Mouse (Mus musculus) midbrain, postnatal 0 days (tissue): ENCODE results near the gene Il9. TPM values are rescaled to one million over a fixed set of nuclear protein-coding genes. Genes with fewer than 3 reads are reported as not detected.

Source experiments
- ATAC-seq: fragments of 200-750 bp; cut with Nextera tagmentation; 2 replicates; pipeline ENCODE4 v1.8.0; 2017; ENCODE audit warnings: moderate number of reproducible peaks, mild to moderate bottlenecking, moderate TSS enrichment, moderate library complexity; ENCODE audit not compliant: low FRiP score
- DNase-seq: peaks from one replicate; pipeline ENCODE4 v3.0.0-alpha.2; 2015; ENCODE audit warnings: low spot score
- H3K27ac ChIP-seq: fragments of 300-500 bp; sonication (generic); 2 replicates; pipeline ENCODE4 v1.5.1; 2014; ENCODE audit warnings: low read depth, mild to moderate bottlenecking, low read length, mixed read lengths
- H3K27me3 ChIP-seq: fragments of 300-500 bp; sonication (generic); 2 replicates; pipeline ENCODE4 v1.6.1; 2014; ENCODE audit warnings: low read length, control low read depth, mixed read lengths; ENCODE audit not compliant: insufficient read depth
- H3K36me3 ChIP-seq: fragments of 300-500 bp; sonication (generic); 2 replicates; pipeline ENCODE4 v1.6.1; 2014; ENCODE audit warnings: low read length, control low read depth, mixed read lengths; ENCODE audit not compliant: insufficient read depth
- H3K4me1 ChIP-seq: fragments of 300-500 bp; sonication (generic); 2 replicates; pipeline ENCODE4 v1.6.1; 2014; ENCODE audit warnings: mild to moderate bottlenecking, control low read depth, antibody characterized with exemption, low read length, mixed read lengths; ENCODE audit not compliant: insufficient read depth
- H3K4me2 ChIP-seq: fragments of 300-500 bp; sonication (generic); 2 replicates; pipeline ENCODE4 v1.6.1; 2014; ENCODE audit warnings: low read depth, mild to moderate bottlenecking, low read length, mixed read lengths; ENCODE audit not compliant: poor library complexity, severe bottlenecking
- H3K4me3 ChIP-seq: fragments of 300-500 bp; sonication (generic); 2 replicates; pipeline ENCODE4 v1.5.1; 2014; ENCODE audit warnings: low read depth, mild to moderate bottlenecking, low read length, moderate library complexity
- H3K9ac ChIP-seq: fragments of 300-500 bp; sonication (generic); replicated peaks from 2 replicates; pipeline ENCODE4 v1.6.1; 2014; ENCODE audit warnings: mild to moderate bottlenecking, low read length, moderate library complexity, mixed read lengths; ENCODE audit not compliant: poor library complexity, severe bottlenecking
- H3K9me3 ChIP-seq: fragments of 300-500 bp; sonication (generic); 2 replicates; pipeline ENCODE4 v1.6.1; 2016; ENCODE audit warnings: low read length, control low read depth
- CTCF ChIP-seq: IDR thresholded peaks from 2 replicates; pipeline ENCODE4 v1.5.1; 2016; ENCODE audit warnings: antibody characterized with exemption, mild to moderate bottlenecking
- WGBS: fragments of 180-500 bp; shearing (Covaris S2); extraction: QIAGEN DNeasy Blood & Tissue Kit; methylation state at CpG from one replicate; pipeline ENCODE4 v1.1.7; 2014; 5-methylcytosine and 5-hydroxymethylcytosine counted together
- polyA plus RNA-seq: library from polyadenylated mRNA; unstranded; fragments of >200 nt; fragmentation: Nextera tagmentation; extraction: Ambion mirVana; gene quantifications from 2 replicates; pipeline ENCODE4 v1.2.1, GENCODE M21; 2015
- total RNA-seq: library from RNA; depleted of rRNA; stranded (reverse); fragments of >200 nt; gene quantifications from 2 replicates; pipeline ENCODE4 v1.2.3, GENCODE M21; 2014

The Il9 gene
- total and polyA plus RNA-seq, 2 experiments from 2014 or later: not detected

- Histone ChIP-seq H3K4me2 (no peak overlapping the region), H3K36me3 (no peaks in the 10 kb centered on the region), H3K9ac (no peak overlapping the region), H3K4me3 (no peak overlapping the region), H3K27me3 (no peaks in the 10 kb centered on the region), H3K4me1 (no peaks in the 10 kb centered on the region), H3K27ac (no peak overlapping the region), H3K9me3 (no peaks in the 10 kb centered on the region)
- DNase-seq (no peak), ATAC-seq (no peak)
- 82% methylated on average over 6 of the region's 6 CpGs for WGBS
- no peak for TF ChIP-seq CTCF
These were observed 24.9 kb upstream of the Il9 start for GRCm38 (mm10) chr13:56506871-56507496.

- WGBS: 68% methylated on average over 6 of the region's 6 CpGs
- no peak for ATAC-seq
These were observed 19.9 kb upstream of the Il9 start for GRCm38 (mm10) chr13:56501866-56502420.

GRCm38 (mm10) chr13:56500636-56501035 is 18.6 kb upstream of the Il9 start:
- WGBS: 90% methylated on average over 8 of the region's 8 CpGs
- H3K4me3 ChIP-seq: no peak overlapping the region
- H3K27ac ChIP-seq: no peak overlapping the region
- H3K4me2 ChIP-seq: no peak overlapping the region
- DNase-seq (no peak), ATAC-seq (no peak)
- TF ChIP-seq CTCF: no peak
- no peaks in the 10 kb centered on the region for H3K36me3 ChIP-seq
- no peak overlapping the region for H3K9ac ChIP-seq
- H3K27me3 ChIP-seq: no peaks in the 10 kb centered on the region
- H3K4me1 ChIP-seq: no peaks in the 10 kb centered on the region
- H3K9me3 ChIP-seq: no peaks in the 10 kb centered on the region

More at GRCm38 (mm10) chr13:56501866-56502420, 19.9 kb upstream of the Il9 start:
- TF ChIP-seq CTCF: no peak
- Histone ChIP-seq H3K27ac (no peak overlapping the region), H3K4me3 (no peak overlapping the region), H3K4me1 (no peaks in the 10 kb centered on the region), H3K9me3 (no peaks in the 10 kb centered on the region), H3K4me2 (no peak overlapping the region), H3K36me3 (no peaks in the 10 kb centered on the region), H3K27me3 (no peaks in the 10 kb centered on the region), H3K9ac (no peak overlapping the region)
- no peak for DNase-seq

GRCm38 (mm10) chr13:56500132-56500531 is 18.1 kb upstream of the Il9 start:
- TF ChIP-seq CTCF: peak; percentile 67
- no peaks in the 10 kb centered on the region for H3K4me1 ChIP-seq
- no peak overlapping the region for H3K9ac ChIP-seq
- H3K4me3 ChIP-seq: no peak overlapping the region
- H3K27ac ChIP-seq: no peak overlapping the region
- no peak for ATAC-seq
- no peaks in the 10 kb centered on the region for H3K27me3 ChIP-seq
- no peak overlapping the region for H3K4me2 ChIP-seq
- no peaks in the 10 kb centered on the region for H3K36me3 ChIP-seq
- WGBS: 84% methylated on average over 3 of the region's 3 CpGs
- no peaks in the 10 kb centered on the region for H3K9me3 ChIP-seq
- DNase-seq: peak; percentile 59

GRCm38 (mm10) chr13:56494440-56494839 is 12.4 kb upstream of the Il9 start:
- WGBS: 44% methylated on average over 3 of the region's 3 CpGs
- H3K9ac ChIP-seq: no peak overlapping the region
- no peak for TF ChIP-seq CTCF
- no peaks in the 10 kb centered on the region for H3K4me1 ChIP-seq
- no peaks in the 10 kb centered on the region for H3K9me3 ChIP-seq
- no peak overlapping the region for H3K27ac ChIP-seq
- no peak for DNase-seq
- H3K4me2 ChIP-seq: no peak overlapping the region
- H3K36me3 ChIP-seq: no peaks in the 10 kb centered on the region
- ATAC-seq: no peak
- H3K27me3 ChIP-seq: no peaks in the 10 kb centered on the region
- no peak overlapping the region for H3K4me3 ChIP-seq

- DNase-seq (no peak), ATAC-seq (no peak)
- H3K4me3 ChIP-seq: no peak overlapping the region
- H3K9ac ChIP-seq: no peak overlapping the region
- no peak for TF ChIP-seq CTCF
- 67% methylated on average over 5 of the region's 5 CpGs for WGBS
- H3K4me1 ChIP-seq: no peaks in the 10 kb centered on the region
- no peak overlapping the region for H3K27ac ChIP-seq
- H3K9me3 ChIP-seq: no peaks in the 10 kb centered on the region
- H3K36me3 ChIP-seq: no peaks in the 10 kb centered on the region
- no peak overlapping the region for H3K4me2 ChIP-seq
- H3K27me3 ChIP-seq: no peaks in the 10 kb centered on the region
These were observed 6.0 kb upstream of the Il9 start for GRCm38 (mm10) chr13:56488012-56488411.
